ENCODE assay signal across 8 mouse cellular contexts in the genomic region with DNA sequence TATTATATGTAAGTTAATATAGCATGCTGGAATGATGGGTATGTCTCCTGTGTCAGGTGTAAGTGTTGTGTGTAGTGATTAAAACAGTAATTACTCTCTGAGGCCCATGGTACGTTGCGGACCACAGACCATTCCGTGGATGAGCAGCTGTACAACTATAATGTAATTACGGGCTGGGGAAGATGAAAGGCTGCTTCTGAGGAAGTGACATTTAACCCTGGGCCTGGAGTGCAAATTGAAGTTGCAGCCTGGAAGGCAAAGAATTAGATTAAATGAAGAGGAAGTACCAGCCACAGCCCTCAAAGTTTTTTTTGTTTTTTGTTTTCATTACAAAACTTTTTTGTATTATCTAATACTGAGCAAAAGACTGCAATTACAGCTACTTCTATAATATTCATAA. TPM values are rescaled to one million over a fixed set of nuclear protein-coding genes. Genes with fewer than 3 reads are reported as not detected.
A peak's percentile ranks its signal among the peaks of the same experiment; 100 is the strongest.
DNase-seq lines count a peak whose midpoint lies in the region; ATAC-seq and TF ChIP-seq lines count a peak whose summit lies in the region.

No protein-coding gene starts in this region.

- H3K4me1 ChIP-seq in heart, postnatal 0 days (ENCODE audit: control insufficient read depth, insufficient read depth) = peaks cover 9% of the 10 kb centered on the region
- peaks cover 12% of the 10 kb centered on the region for H3K4me1 ChIP-seq in hindbrain, embryonic 13.5 days (replicated peaks)
- peaks cover 8% of the 10 kb centered on the region for H3K4me1 ChIP-seq in midbrain, embryonic 12.5 days

- no peak overlapping the region for H3K27ac ChIP-seq in heart, postnatal 0 days (ENCODE audit: low read depth)
- H3K27ac ChIP-seq in hindbrain, embryonic 13.5 days = no peak overlapping the region
- H3K27ac ChIP-seq in midbrain, embryonic 12.5 days (replicated peaks) = no peak overlapping the region

- ATAC-seq in heart, postnatal 0 days (ENCODE audit: insufficient read depth, low read depth) = no peak
- no peak for ATAC-seq in hindbrain, embryonic 13.5 days (ENCODE audit: low FRiP score)
- no peak for ATAC-seq in midbrain, embryonic 12.5 days (ENCODE audit: low FRiP score, low read depth)

- H3K4me2 ChIP-seq in heart, postnatal 0 days (ENCODE audit: low read depth, low read length) = peak overlapping the region; percentile 88
- H3K4me2 ChIP-seq in hindbrain, embryonic 13.5 days = peak overlapping the region; percentile 77
- H3K4me2 ChIP-seq in midbrain, embryonic 12.5 days (replicated peaks) = peak overlapping the region; percentile 63

- TF ChIP-seq CTCF in heart, postnatal 0 days (IDR thresholded peaks at IDR 0.05; ENCODE audit: low read depth) = no peak

- H3K4me3 ChIP-seq in heart, postnatal 0 days (ENCODE audit: low read depth, low read length) = peak overlapping the region; percentile 68
- H3K4me3 ChIP-seq in hindbrain, embryonic 13.5 days = peak overlapping the region; percentile 86
- H3K4me3 ChIP-seq in midbrain, embryonic 12.5 days = peak overlapping the region; percentile 79

- H3K9ac ChIP-seq in heart, postnatal 0 days (replicated peaks; ENCODE audit: low read depth, low read length) = peak overlapping the region; percentile 89
- H3K9ac ChIP-seq in hindbrain, embryonic 13.5 days = peak overlapping the region; percentile 87
- H3K9ac ChIP-seq in midbrain, embryonic 12.5 days (replicated peaks) = peak overlapping the region; percentile 73; the same call in 1 of the 2 replicates

- 28% methylated on average over 4 of the region's 4 CpGs for WGBS in heart, postnatal 0 days
- 21% methylated on average over 4 of the region's 4 CpGs for WGBS in hindbrain, embryonic 13.5 days
- 47% methylated on average over 4 of the region's 4 CpGs for WGBS in midbrain, embryonic 12.5 days

- H3K36me3 ChIP-seq in heart, postnatal 0 days (replicated peaks; ENCODE audit: control insufficient read depth, insufficient read depth, low read length) = peaks cover 31% of the 10 kb centered on the region
- H3K36me3 ChIP-seq in hindbrain, embryonic 13.5 days = peaks cover 28% of the 10 kb centered on the region
- peaks cover 27% of the 10 kb centered on the region for H3K36me3 ChIP-seq in midbrain, embryonic 12.5 days

- no peak for DNase-seq in heart, postnatal 0 days (ENCODE audit: low spot score)
- DNase-seq in heart, adult 9 months (ENCODE audit: low spot score in 2 of 2) = no peak
- DNase-seq in T-cell, adult 2 months (ENCODE audit: low spot score) = peak; percentile 0
- no peak for DNase-seq in urinary bladder, postnatal 36 days (ENCODE audit: low spot score in 2 of 2)
- DNase-seq in right cerebral cortex, postnatal 4 days = no peak
- DNase-seq in right cerebral cortex, postnatal 14 days = no peak

- no peak for TF ChIP-seq EP300 in heart, postnatal 0 days (IDR thresholded peaks at IDR 0.05; ENCODE audit: low read depth)

- no peaks in the 10 kb centered on the region for H3K27me3 ChIP-seq in heart, postnatal 0 days (ENCODE audit: control insufficient read depth, insufficient read depth, low read length)
- no peaks in the 10 kb centered on the region for H3K27me3 ChIP-seq in hindbrain, embryonic 13.5 days
- no peaks in the 10 kb centered on the region for H3K27me3 ChIP-seq in midbrain, embryonic 12.5 days

- H3K9me3 ChIP-seq in heart, postnatal 0 days (replicated peaks; ENCODE audit: control insufficient read depth, low read length) = no peaks in the 10 kb centered on the region
- no peaks in the 10 kb centered on the region for H3K9me3 ChIP-seq in hindbrain, embryonic 13.5 days
- H3K9me3 ChIP-seq in midbrain, embryonic 12.5 days = no peaks in the 10 kb centered on the region

RNA-seq across cellular contexts. Expression of a gene that starts 1.3 kb away (rescaled TPM):
- 14.0 and 26.4 TPM in 2 replicates for total RNA-seq in heart, postnatal 0 days (2014; rRNA removed; ENCODE audit: low replicate concordance)
- 113 and 125 TPM in 2 replicates for polyA plus RNA-seq in heart, postnatal 0 days (2015; fragmentation: Nextera tagmentation; extraction: Ambion mirVana)
- polyA plus RNA-seq in hindbrain, embryonic 13.5 days (2015; fragmentation: Nextera tagmentation; extraction: Ambion mirVana) = 60.3 and 60.7 TPM in 2 replicates
- 59.3 and 60.8 TPM in 2 replicates for polyA plus RNA-seq in midbrain, embryonic 12.5 days (2016; fragmentation: Nextera tagmentation; extraction: Ambion mirVana)

RNA-seq across cellular contexts. Expression of a gene that starts 48.2 kb away (rescaled TPM):
- total RNA-seq in heart, postnatal 0 days (2014; rRNA removed; ENCODE audit: low replicate concordance) = 8.5 and 12.3 TPM in 2 replicates
- polyA plus RNA-seq in heart, postnatal 0 days (2015; fragmentation: Nextera tagmentation; extraction: Ambion mirVana) = 5.7 and 6.2 TPM in 2 replicates
- polyA plus RNA-seq in hindbrain, embryonic 13.5 days (2015; fragmentation: Nextera tagmentation; extraction: Ambion mirVana) = 24.6 and 26.2 TPM in 2 replicates
- 10.9 and 12.5 TPM in 2 replicates for polyA plus RNA-seq in midbrain, embryonic 12.5 days (2016; fragmentation: Nextera tagmentation; extraction: Ambion mirVana)
